ENCODE assay signal across 18 mouse cellular contexts in the genomic region with DNA sequence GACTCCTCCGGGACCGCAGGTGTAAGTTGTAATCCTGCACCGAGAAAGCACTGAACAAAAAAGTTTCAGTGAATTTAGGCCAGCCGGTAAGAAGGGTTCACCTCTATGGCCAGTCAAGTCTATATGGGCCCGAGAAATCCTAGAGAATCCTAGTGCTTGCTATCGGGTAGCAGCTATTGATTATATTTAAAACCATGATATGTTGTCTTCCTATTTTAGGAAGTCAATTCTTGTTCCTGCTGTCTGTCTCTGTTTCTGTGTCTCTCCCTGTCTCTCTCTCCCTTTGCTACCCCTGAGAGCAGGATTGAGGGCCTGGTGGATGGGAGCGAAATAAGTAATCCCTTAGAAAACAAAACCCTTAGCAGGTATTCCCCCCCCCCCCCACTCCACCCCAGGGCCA. TPM values are rescaled to one million over a fixed set of nuclear protein-coding genes. Genes with fewer than 3 reads are reported as not detected.
"Had no signal": no experiment of that assay in that cellular context is flagged by ENCODE, and none has a peak within 500 bp of the region (broad histone marks: within the 10 kb centered on the region; RNA-seq: fewer than 3 reads in every experiment).

No protein-coding gene starts in this region.

- H3K9me3 ChIP-seq: kidney, embryonic 15.5 days; limb, embryonic 12.5 days; liver, embryonic 13.5 days; lung, embryonic 15.5 days; megakaryocyte, embryonic 14.5 days; midbrain, embryonic 12.5 days had no signal

- DNase-seq: kidney, adult 2 months; kidney, postnatal 36 days; liver; liver, embryonic 13.5 days; liver, postnatal 0 days; lung, postnatal 14 days; thymus, adult 2 months; thymus, postnatal 25 days had no signal

- H3K36me3 ChIP-seq: kidney, embryonic 15.5 days; limb, embryonic 12.5 days; liver, embryonic 13.5 days; lung, embryonic 15.5 days; midbrain, embryonic 12.5 days had no signal

- H3K27ac ChIP-seq: kidney, embryonic 15.5 days; limb, embryonic 12.5 days; liver, embryonic 13.5 days; lung, embryonic 15.5 days; macrophage; midbrain, embryonic 12.5 days had no signal

- H3K9ac ChIP-seq: limb, embryonic 12.5 days; liver, embryonic 13.5 days; liver, postnatal 0 days had no signal

- ATAC-seq: liver, postnatal 0 days had no signal

RNA-seq across cellular contexts. Expression of gene Cdkn2a, which starts 0.9 kb away (rescaled TPM):
- total RNA-seq: midbrain, postnatal 0 days; neutrophil, adult 5-6 weeks had no signal
- polyA plus RNA-seq: kidney, embryonic 15.5 days; limb, embryonic 12.5 days; liver, embryonic 13.5 days; liver, postnatal 0 days; lung, embryonic 15.5 days; midbrain, embryonic 12.5 days; midbrain, postnatal 0 days; neural tube, embryonic 11.5 days; stomach, embryonic 14.5 days had no signal

RNA-seq across cellular contexts. Expression of gene Cdkn2b, which starts 17.3 kb away (rescaled TPM):
- total RNA-seq: neutrophil, adult 5-6 weeks had no signal
- polyA plus RNA-seq: liver, postnatal 0 days had no signal
